Mouse (Mus musculus): ENCODE data around the gene Gm17482.
"Not testable (repeated sequence)": the region's sequence is repeated elsewhere in the genome, so short reads cannot be mapped to it uniquely, and the experiment has no call there.

Gm17482 gene

GRCm38 (mm10) chr6:115227043-115227442 lies at the start of gene Gm17482:
Gm17482 (plus strand) TSS chr6:115227343.
- DNase-seq (ENCODE audit: low read depth, low spot score) = no peak

DNA sequence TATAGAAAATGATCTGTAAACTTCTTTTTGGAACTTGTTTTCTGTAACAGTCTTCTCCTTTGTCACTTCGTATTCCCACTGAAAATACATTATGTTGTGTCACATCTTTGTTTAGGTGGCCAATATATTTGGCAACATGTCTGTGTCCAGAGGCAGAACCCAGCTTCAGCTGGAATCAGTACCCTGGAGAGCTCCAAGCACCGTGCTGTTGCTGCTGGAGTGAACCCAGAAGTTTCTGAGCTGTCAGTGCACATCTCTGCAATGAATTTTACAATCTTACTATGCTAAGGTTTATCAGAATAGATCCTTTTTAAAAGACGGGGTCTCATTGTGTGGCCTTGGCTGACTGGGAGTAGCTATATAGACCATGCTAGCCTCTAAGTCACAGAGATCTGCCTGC lies 48.3 kb upstream of the Gm17482 start:
- peak; percentile 49 for DNase-seq (ENCODE audit: low read depth, low spot score)

GRCm38 (mm10) chr6:115181094-115181493 lies 46.0 kb upstream of the Gm17482 start:
- DNase-seq (ENCODE audit: low read depth, low spot score) = no peak

DNA sequence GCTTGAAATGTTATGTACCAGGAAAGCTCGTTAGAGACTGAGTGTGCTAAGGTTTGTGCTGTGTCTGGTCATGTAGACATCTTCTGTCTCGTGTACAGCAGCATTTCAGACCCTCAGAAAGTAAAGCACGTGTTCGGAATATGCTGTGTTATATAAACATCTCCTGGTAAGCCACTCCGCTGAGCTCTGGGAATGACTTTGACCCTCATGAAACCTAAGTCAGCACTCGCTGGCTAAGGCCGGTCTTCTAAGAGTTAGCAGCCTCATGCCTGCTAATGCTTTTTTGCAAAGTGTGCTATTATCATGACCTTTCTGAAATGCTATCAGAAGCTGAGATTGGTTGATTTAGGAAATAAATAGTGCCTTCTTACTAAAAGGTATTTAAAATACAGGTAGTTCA lies 36.0 kb upstream of the Gm17482 start:
- no peak for DNase-seq (ENCODE audit: low read depth, low spot score)

DNA sequence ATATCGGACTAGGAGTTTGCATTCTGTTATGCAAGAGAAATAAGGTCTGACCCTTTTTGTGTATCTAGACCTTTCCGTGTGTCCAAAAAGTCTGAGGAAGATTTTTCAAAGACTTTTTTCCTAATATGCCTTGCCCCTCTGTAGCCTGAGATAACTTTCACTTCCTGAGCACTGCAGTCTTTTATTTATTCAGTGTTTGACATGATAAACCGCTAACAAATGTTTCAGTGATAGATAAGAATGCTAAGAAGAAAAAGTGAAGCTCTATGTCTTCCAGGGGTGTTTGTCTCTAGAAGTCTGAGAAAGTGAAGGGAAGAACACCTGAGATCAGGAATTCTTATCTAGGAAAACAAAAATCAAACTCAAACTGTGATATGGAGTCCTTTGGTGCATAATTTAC lies 26.4 kb upstream of the Gm17482 start:
- no peak for DNase-seq (ENCODE audit: low read depth, low spot score)

GRCm38 (mm10) chr6:115203029-115203428 lies 24.1 kb upstream of the Gm17482 start:
- DNase-seq (ENCODE audit: low read depth, low spot score) = peak; percentile 45

GRCm38 (mm10) chr6:115210187-115210586 lies 17.0 kb upstream of the Gm17482 start:
- DNase-seq (ENCODE audit: low read depth, low spot score) = no peak

DNA sequence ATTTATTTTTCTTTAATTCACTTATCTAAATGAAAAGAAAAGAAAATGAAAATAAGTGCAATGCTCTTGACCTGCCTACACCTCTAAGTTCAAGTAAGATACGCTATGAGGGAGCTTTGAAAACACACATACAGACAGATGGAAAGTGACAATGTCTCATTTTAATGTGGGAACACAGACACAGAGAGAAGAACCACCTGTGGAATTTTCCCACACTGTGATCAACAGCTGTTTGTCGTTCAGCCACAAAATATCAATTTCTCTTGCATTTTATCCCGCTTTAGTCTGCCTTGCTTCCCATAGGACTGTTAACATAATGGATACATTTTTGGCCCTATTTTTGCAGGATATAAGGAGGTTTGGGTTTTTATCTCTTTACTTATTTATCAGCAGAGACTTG lies 16.3 kb upstream of the Gm17482 start:
- no peak for DNase-seq (ENCODE audit: low read depth, low spot score)

- no peak for DNase-seq (ENCODE audit: low read depth, low spot score)
Measured at GRCm38 (mm10) chr6:115212132-115212903, 14.8 kb upstream of the Gm17482 start.

- no peak for DNase-seq (ENCODE audit: low read depth, low spot score)
Measured at GRCm38 (mm10) chr6:115213129-115213528, 14.0 kb upstream of the Gm17482 start.

- no peak for DNase-seq (ENCODE audit: low read depth, low spot score)
Measured at GRCm38 (mm10) chr6:115221215-115221641, 5.9 kb upstream of the Gm17482 start.

GRCm38 (mm10) chr6:115225519-115225918 lies 1.6 kb upstream of the Gm17482 start:
- no peak for DNase-seq (ENCODE audit: low read depth, low spot score)

DNA sequence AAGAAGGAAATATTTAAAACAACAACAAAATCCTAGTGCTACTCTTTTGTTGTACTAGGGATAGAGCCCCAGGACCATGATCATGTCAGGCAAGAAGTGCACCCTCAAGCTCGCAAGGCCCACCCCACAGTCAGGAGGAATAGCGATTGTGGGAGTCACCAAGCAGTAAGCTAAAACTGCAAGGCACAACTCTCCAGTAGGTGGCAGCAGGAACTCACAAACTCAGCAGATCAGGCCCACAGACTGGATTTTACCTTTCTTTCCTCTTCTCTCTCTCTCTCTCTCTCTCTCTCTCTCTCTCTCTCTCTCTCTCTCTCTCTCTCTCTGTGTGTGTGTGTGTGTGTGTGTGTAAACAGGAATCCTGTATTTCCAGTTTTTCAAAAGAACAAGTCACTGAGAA lies 386 bp downstream of the Gm17482 start:
- peak; percentile 72 for DNase-seq (ENCODE audit: low read depth, low spot score)

- DNase-seq (ENCODE audit: low read depth, low spot score) = no peak
Measured at GRCm38 (mm10) chr6:115230557-115230956, 3.4 kb downstream of the Gm17482 start.

- DNase-seq (ENCODE audit: low read depth, low spot score) = no peak
Measured at GRCm38 (mm10) chr6:115231836-115232235, 4.7 kb downstream of the Gm17482 start.

DNA sequence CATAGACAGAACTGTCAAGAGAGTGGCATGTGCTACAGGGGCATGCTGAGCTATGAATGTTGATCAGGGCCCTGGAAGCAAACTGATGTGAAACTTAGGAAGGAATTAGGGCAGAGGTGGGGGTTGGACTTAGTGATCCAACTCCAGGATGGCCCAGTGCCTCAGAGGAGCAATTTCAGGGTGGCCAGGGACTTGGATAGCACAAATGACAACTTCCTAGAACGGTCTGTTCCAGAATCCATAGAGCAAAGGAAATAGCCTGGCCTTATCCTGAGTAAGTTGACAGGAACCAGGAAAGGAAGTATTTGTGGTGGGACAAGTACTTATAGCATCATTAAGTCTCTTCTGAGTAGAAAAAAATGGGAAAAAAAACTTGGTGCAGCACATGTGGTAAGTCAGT lies 5.4 kb downstream of the Gm17482 start:
- no peak for DNase-seq (ENCODE audit: low read depth, low spot score)

- no peak for DNase-seq (ENCODE audit: low read depth, low spot score)
Measured at GRCm38 (mm10) chr6:115238031-115239027, 11.2 kb downstream of the Gm17482 start.

- DNase-seq (ENCODE audit: low read depth, low spot score) = no peak
Measured at GRCm38 (mm10) chr6:115239335-115239734, 12.2 kb downstream of the Gm17482 start.

DNA sequence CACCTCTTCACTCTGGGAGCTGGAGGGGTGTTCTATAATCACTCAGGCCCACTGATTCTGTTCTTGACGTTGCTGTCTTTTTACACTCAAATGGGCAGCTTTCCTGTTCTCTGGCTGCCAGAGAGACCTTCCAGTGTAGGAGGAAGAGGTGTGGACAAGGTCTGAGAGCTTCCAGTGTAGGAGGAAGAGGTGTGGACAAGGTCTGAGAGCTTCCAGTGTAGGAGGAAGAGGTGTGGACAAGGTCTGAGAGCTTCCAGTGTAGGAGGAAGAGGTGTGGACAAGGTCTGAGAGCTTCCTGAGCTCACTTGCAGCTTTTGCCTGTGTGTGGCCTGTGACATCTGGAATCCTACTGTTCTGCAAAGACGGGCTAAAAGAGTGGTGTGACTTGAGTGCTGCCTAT lies 13.3 kb downstream of the Gm17482 start:
- not testable (repeated sequence) for DNase-seq (ENCODE audit: low read depth, low spot score)

- DNase-seq (ENCODE audit: low read depth, low spot score) = no peak
Measured at GRCm38 (mm10) chr6:115241131-115241699, 14.1 kb downstream of the Gm17482 start.

GRCm38 (mm10) chr6:115241939-115242338 lies 14.8 kb downstream of the Gm17482 start:
- DNase-seq (ENCODE audit: low read depth, low spot score) = no peak

DNA sequence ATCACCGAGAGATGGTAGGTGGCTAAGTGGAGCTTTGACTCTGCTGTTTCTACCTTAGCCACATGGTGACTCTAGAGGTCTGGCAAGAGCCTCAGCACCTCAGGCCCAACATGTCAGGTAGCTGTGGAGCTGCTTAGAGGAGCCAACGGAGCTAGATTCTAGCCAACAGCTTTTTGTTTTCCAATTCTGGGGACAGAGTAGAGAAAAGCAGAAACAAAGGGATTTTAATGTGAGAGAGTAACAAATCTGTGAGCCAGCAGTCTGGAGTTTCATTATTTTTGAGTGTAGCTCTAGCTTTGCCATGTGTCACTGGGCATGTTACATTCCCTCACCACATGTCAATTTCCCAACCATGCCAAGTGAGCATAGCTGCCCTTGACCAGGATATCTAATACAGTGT lies 17.1 kb downstream of the Gm17482 start:
- no peak for DNase-seq (ENCODE audit: low read depth, low spot score)

Measured in ZHBTc4 (cell line).